8 mouse cellular contexts compared by ENCODE assay signal in the genomic region with DNA sequence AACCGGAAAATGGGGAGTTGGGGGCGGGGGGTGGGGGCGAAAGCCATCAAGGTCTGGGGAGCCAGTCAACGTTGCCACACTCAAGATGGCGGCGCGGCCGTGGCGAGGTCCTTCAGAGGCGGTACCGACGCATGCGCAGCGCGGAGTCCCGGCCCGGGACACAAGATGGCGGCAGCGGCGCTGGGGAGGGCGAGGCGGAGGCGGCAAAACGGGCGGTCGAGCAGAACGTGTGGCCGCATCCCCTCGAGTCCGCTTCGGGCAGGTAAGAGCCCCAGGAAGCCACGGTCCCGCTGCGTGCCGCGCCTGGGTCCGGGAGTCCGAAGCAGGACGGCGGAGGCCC. TPM values are rescaled to one million over a fixed set of nuclear protein-coding genes. Genes with fewer than 3 reads are reported as not detected.
DNase-seq lines count a peak whose midpoint lies in the region; ATAC-seq lines count a peak whose summit lies in the region.

Pcif1 (plus strand) TSS at position 77 of the 340 bp plus-strand sequence.

- peak; percentile 88 for ATAC-seq in intestine, embryonic 15.5 days
- ATAC-seq in megakaryocyte-erythroid progenitor cell, adult 5-6 weeks (replicated peaks; ENCODE audit: low FRiP score, low TSS enrichment, poor library complexity, severe bottlenecking), result peak; percentile 39

- under 1% methylated on average over 38 of the region's 40 CpGs for WGBS in intestine, embryonic 15.5 days

- peak within 1 kb of the TSS; percentile 100 for H3K9ac ChIP-seq in intestine, embryonic 15.5 days

- peak within 1 kb of the TSS; percentile 83 for H3K4me2 ChIP-seq in intestine, embryonic 15.5 days (replicated peaks)

- intact Hi-C loops in gastrocnemius, postnatal 36 days (cut with DNase I), result no loop called here
- intact Hi-C loops in left cerebral cortex, postnatal 14 days (cut with DNase I), result loop anchor here (5.0 kb wide), 1 partner anchor 47 kb away; the partner anchor contains the start of genes Ctsa and Neurl2

- peaks cover 11% of the 10 kb centered on the region for H3K36me3 ChIP-seq in intestine, embryonic 15.5 days

- H3K27ac ChIP-seq in intestine, embryonic 15.5 days, result peak within 1 kb of the TSS; percentile 100

- peak within 1 kb of the TSS; percentile 91 for H3K4me3 ChIP-seq in intestine, embryonic 15.5 days (replicated peaks)

- DNase-seq in adrenal gland, adult 2 months, result peak; percentile 95
- DNase-seq in embryo, embryonic 11 days, result peak; percentile 94
- DNase-seq in gastrocnemius, postnatal 36 days, result peak; percentile 87 to 96
- peak; percentile 91 to 94 for DNase-seq in left cerebral cortex, postnatal 14 days (ENCODE audit: low spot score in 2 of 2)
- DNase-seq in right cerebral cortex, postnatal 14 days, result peak; percentile 95
- DNase-seq in urinary bladder, postnatal 36 days (ENCODE audit: low spot score in 2 of 2), result peak; percentile 86 to 91

- no peaks in the 10 kb centered on the region for H3K27me3 ChIP-seq in intestine, embryonic 15.5 days (replicated peaks)

- peaks cover 19% of the 10 kb centered on the region for H3K4me1 ChIP-seq in intestine, embryonic 15.5 days (replicated peaks)

- no peaks in the 10 kb centered on the region for H3K9me3 ChIP-seq in intestine, embryonic 15.5 days

RNA-seq across cellular contexts. Expression of gene Pcif1, which starts in this region (rescaled TPM):
- 10 to 100 TPM; 45.1 to 51.6 TPM for total RNA-seq in adrenal gland, adult 2 months (2021)
- polyA plus RNA-seq in adrenal gland, adult 2 months (2012; rRNA removed), result 66.3 and 67.2 TPM in 2 replicates
- 10 to 100 TPM; 23.8 to 26.9 TPM for total RNA-seq in gastrocnemius, postnatal 36 days (2021)
- polyA plus RNA-seq in intestine, embryonic 15.5 days (2015; fragmentation: Nextera tagmentation; extraction: Ambion mirVana), result 63.6 and 65.5 TPM in 2 replicates
- 10 to 100 TPM; 38.7 to 41.4 TPM for total RNA-seq in left cerebral cortex, postnatal 14 days (2021)
- total RNA-seq in megakaryocyte-erythroid progenitor cell, adult 5-6 weeks (2014; fragmentation: Nextera tagmentation), result 59.0 and 61.7 TPM in 2 replicates
- total RNA-seq in megakaryocyte-erythroid progenitor cell, adult 5-6 weeks (2017), result 13.2 and 16.3 TPM in 2 replicates

Comparison
In these comparisons a context has a peak if more than half of its experiments do, and no peak if none do; other contexts are left out.
1. Peak in every context shown above with its lines: DNase-seq, ATAC-seq, H3K4me3 ChIP-seq and H3K27ac ChIP-seq.